In genomic region chr2:125594072-125594471, GRCm38 (mm10) we compare ENCODE assay signal across 20 mouse cellular contexts. TPM values are rescaled to one million over a fixed set of nuclear protein-coding genes. Genes with fewer than 3 reads are reported as not detected.
DNase-seq lines count a peak whose midpoint lies in the region; ATAC-seq and TF ChIP-seq lines count a peak whose summit lies in the region.
"Had no signal": no experiment of that assay in that cellular context is flagged by ENCODE, and none has a peak within 500 bp of the region (broad histone marks: within the 10 kb centered on the region; RNA-seq: fewer than 3 reads in every experiment).

No protein-coding gene starts in this region.

- no peak for TF ChIP-seq EP300 in heart, postnatal 0 days (IDR thresholded peaks at IDR 0.05; ENCODE audit: low read depth)

- 76% methylated on average over 6 of the region's 6 CpGs for WGBS in heart, postnatal 0 days
- 76% methylated on average over 6 of the region's 6 CpGs for WGBS in heart, embryonic 12.5 days

- peak; percentile 21 for TF ChIP-seq CTCF in heart, postnatal 0 days (IDR thresholded peaks at IDR 0.05; ENCODE audit: low read depth)
- peak; percentile 27 for TF ChIP-seq CTCF in left cerebral cortex, adult 2 months (IDR thresholded peaks at IDR 0.05)

- no peak overlapping the region for H3K4me3 ChIP-seq in heart, postnatal 0 days (ENCODE audit: low read depth, low read length)
- no peak overlapping the region for H3K4me3 ChIP-seq in heart, embryonic 12.5 days
- no peak overlapping the region for H3K4me3 ChIP-seq in left cerebral cortex, adult 2 months
- H3K4me3 ChIP-seq: embryonic facial prominence, embryonic 13.5 days; heart, embryonic 15.5 days; hindbrain, embryonic 12.5 days; limb, embryonic 10.5 days; neural tube, embryonic 12.5 days; stomach, embryonic 15.5 days had no signal

- no peaks in the 10 kb centered on the region for H3K4me1 ChIP-seq in heart, postnatal 0 days (ENCODE audit: control insufficient read depth, insufficient read depth)
- no peaks in the 10 kb centered on the region for H3K4me1 ChIP-seq in heart, embryonic 12.5 days (replicated peaks)
- H3K4me1 ChIP-seq: heart, embryonic 15.5 days; hindbrain, embryonic 12.5 days; limb, embryonic 10.5 days; neural tube, embryonic 12.5 days; stomach, embryonic 15.5 days had no signal

- no peaks in the 10 kb centered on the region for H3K27me3 ChIP-seq in heart, postnatal 0 days (ENCODE audit: control insufficient read depth, insufficient read depth, low read length)
- H3K27me3 ChIP-seq in heart, embryonic 12.5 days (replicated peaks), result no peaks in the 10 kb centered on the region
- H3K27me3 ChIP-seq: embryonic facial prominence, embryonic 13.5 days; heart, embryonic 15.5 days; hindbrain, embryonic 12.5 days; neural tube, embryonic 12.5 days; stomach, embryonic 15.5 days had no signal

- no peak overlapping the region for H3K9ac ChIP-seq in heart, postnatal 0 days (replicated peaks; ENCODE audit: low read depth, low read length)
- H3K9ac ChIP-seq in heart, embryonic 12.5 days, result no peak overlapping the region
- H3K9ac ChIP-seq: embryonic facial prominence, embryonic 13.5 days; heart, embryonic 15.5 days; hindbrain, embryonic 12.5 days; neural tube, embryonic 12.5 days; stomach, embryonic 15.5 days had no signal

- DNase-seq in heart, postnatal 0 days (ENCODE audit: low spot score), result no peak
- no peak for DNase-seq in left cerebral cortex, adult 2 months (ENCODE audit: extremely low spot score in 1 of 2, low spot score in 2 of 2)
- DNase-seq in left cerebral cortex, adult 9 months (ENCODE audit: low spot score in 2 of 2), result no peak
- DNase-seq in MEL-GATA-1-ER (ENCODE audit: extremely low read depth, low read depth), result peak; percentile 33
- no peak for DNase-seq in retina, embryonic 14.5 days (ENCODE audit: low spot score)
- DNase-seq: adrenal gland, postnatal 25 days; cerebellum, adult 2 months; gastrocnemius, postnatal 14 days; lung, postnatal 10 days; spleen, adult 18-20 months had no signal

- H3K4me2 ChIP-seq in heart, postnatal 0 days (ENCODE audit: low read depth, low read length), result no peak overlapping the region
- H3K4me2 ChIP-seq in heart, embryonic 12.5 days, result no peak overlapping the region
- H3K4me2 ChIP-seq: embryonic facial prominence, embryonic 13.5 days; heart, embryonic 15.5 days; hindbrain, embryonic 12.5 days; liver, embryonic 11.5 days; neural tube, embryonic 12.5 days; stomach, embryonic 15.5 days had no signal

- no peak overlapping the region for H3K27ac ChIP-seq in heart, postnatal 0 days (ENCODE audit: low read depth)
- no peak overlapping the region for H3K27ac ChIP-seq in heart, embryonic 12.5 days (ENCODE audit: poor library complexity, severe bottlenecking)
- H3K27ac ChIP-seq in left cerebral cortex, adult 2 months, result no peak overlapping the region
- H3K27ac ChIP-seq: embryonic facial prominence, embryonic 13.5 days; heart, embryonic 15.5 days; hindbrain, embryonic 12.5 days; limb, embryonic 10.5 days; neural tube, embryonic 12.5 days; stomach, embryonic 15.5 days had no signal

- no peaks in the 10 kb centered on the region for H3K9me3 ChIP-seq in heart, postnatal 0 days (replicated peaks; ENCODE audit: control insufficient read depth, low read length)
- no peaks in the 10 kb centered on the region for H3K9me3 ChIP-seq in heart, embryonic 12.5 days (replicated peaks)
- H3K9me3 ChIP-seq: embryonic facial prominence, embryonic 13.5 days; heart, embryonic 15.5 days; hindbrain, embryonic 12.5 days; limb, embryonic 10.5 days; neural tube, embryonic 12.5 days; stomach, embryonic 15.5 days had no signal

- intact Hi-C loops in left cerebral cortex, adult 2 months (cut with DNase I), result no loop called here

- ATAC-seq in heart, postnatal 0 days (ENCODE audit: insufficient read depth, low read depth), result no peak
- no peak for ATAC-seq in heart, embryonic 12.5 days (ENCODE audit: insufficient number of reproducible peaks, low FRiP score)
- peak; percentile 51 for ATAC-seq in megakaryocyte, adult 5-6 weeks (ENCODE audit: poor library complexity, severe bottlenecking)
- ATAC-seq: intestine, embryonic 16.5 days had no signal

- H3K36me3 ChIP-seq in heart, postnatal 0 days (replicated peaks; ENCODE audit: control insufficient read depth, insufficient read depth, low read length), result peaks cover 56% of the 10 kb centered on the region
- H3K36me3 ChIP-seq in heart, embryonic 12.5 days, result peaks cover 67% of the 10 kb centered on the region

RNA-seq across cellular contexts. Expression of gene Cep152, which starts 30.8 kb away (rescaled TPM):
- total RNA-seq in heart, postnatal 0 days (2014; rRNA removed; ENCODE audit: low replicate concordance), result 1.5 and 2.2 TPM in 2 replicates
- polyA plus RNA-seq in heart, postnatal 0 days (2015; fragmentation: Nextera tagmentation; extraction: Ambion mirVana), result 1.2 and 1.3 TPM in 2 replicates
- 5.2 and 6.9 TPM in 2 replicates for polyA plus RNA-seq in heart, embryonic 12.5 days (2016; fragmentation: Nextera tagmentation; extraction: Ambion mirVana)
- total RNA-seq in left cerebral cortex, adult 2 months (2021), result 1 to 10 TPM; 2.6 TPM
- 3.7 and 3.8 TPM in 2 replicates for total RNA-seq in megakaryocyte, adult 5-6 weeks (2015)
- total RNA-seq in megakaryocyte, adult 5-6 weeks (2017), result 14.4 and 14.7 TPM in 2 replicates
